Mouse (Mus musculus): Measurements from ENCODE around the gene Dhx33. TPM values are rescaled to one million over a fixed set of nuclear protein-coding genes. Genes with fewer than 3 reads are reported as not detected.

Dhx33 gene
- 18.3 TPM for polyA plus RNA-seq (2017; shearing (Covaris generic))

DNA sequence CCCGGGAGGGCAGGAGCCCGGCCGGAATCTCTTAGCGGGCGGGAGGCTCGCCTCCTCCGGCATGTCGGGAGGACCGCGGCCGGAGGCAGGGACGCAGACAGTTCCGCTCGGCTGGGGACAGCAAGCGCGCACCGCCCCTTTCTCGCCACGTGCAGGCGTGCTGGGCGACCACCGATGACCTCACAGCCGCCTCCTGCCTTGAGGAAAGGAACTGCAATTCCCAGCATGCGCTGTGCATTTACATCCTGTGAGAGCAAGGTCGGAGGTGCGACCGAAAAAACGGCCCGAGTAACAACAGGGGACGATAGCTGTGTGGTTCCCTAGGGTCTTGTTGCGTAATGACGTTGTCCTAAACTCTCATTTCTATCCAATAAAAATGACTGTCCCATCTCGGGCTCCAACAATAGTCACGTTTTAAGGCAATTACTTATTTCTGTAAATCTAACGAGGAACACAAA lies at the start of gene Dhx33:
Dhx33 (minus strand) TSS at position 122 of the 458 bp plus-strand sequence.

GRCm38 (mm10) chr11:71033163-71033761 lies 29.0 kb upstream of the Dhx33 start, which contains the start of gene 6330403K07Rik:
6330403K07Rik (minus strand) TSS chr11:71033513.

DNA sequence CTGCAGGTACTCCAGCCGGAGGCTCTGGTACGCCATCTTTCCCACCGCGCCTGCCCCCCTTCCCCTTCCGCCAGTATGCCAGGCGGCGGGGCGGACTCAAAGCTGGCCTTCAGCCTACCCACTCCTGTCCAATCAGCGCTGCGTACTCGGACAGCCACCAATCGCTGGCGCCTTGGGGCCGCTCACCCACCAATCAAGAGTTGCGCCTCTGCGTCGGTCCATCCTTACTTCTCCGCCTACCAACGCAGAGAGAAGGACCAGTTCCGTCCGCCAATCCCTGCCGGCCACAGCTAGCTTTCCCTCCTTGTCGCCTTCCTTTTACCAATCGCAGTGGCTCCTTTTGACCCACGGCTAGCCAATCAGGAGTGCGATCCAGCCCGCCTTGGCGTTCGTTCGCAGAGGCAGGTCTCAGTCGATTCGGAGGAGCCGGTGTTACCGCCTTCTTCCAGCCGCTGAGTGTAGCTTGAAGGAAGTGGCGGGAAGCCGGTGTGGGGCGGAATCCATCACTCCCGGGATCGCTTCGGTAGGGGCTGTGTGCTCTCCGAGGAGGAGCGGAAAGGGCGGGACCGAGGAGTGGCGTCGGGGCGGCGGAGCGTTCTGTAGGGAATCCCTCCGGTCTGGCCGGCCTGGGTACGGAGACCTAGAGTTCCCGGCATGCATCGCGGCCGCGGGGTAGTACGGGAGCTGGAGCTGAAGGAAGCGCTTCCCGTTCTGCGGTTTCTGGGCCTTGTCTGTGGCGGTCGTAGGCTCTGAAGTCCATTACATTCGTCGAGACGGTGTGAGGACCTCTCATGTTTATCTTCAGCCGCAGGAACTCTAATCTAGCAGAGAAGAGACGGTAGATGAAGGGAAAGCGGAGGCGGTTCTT lies 15.2 kb upstream of the Dhx33 start, which contains the start of the genes Mis12 and Derl2:
Mis12 (plus strand) TSS at position 411 of the 868 bp plus-strand sequence.
Derl2 (minus strand) TSS at position 641 of the 868 bp plus-strand sequence.

GRCm38 (mm10) chr11:70982557-70983228 lies 21.5 kb downstream of the Dhx33 start, which contains the start of gene C1qbp:
C1qbp (minus strand) TSS chr11:70983026.

GRCm38 (mm10) chr11:70969821-70970559 lies 34.2 kb downstream of the Dhx33 start, which contains the start of the genes Nup88 and Rpain:
Nup88 (minus strand) TSS chr11:70969973.
Rpain (plus strand) TSS chr11:70970213.

Other genes with a start within 250 kb of the Dhx33 start
- 4.5 TPM for gene Zfp3, start 240.2 kb downstream of the Dhx33 start, polyA plus RNA-seq (2017; shearing (Covaris generic))
- gene Scimp, start 191.9 kb downstream of the Dhx33 start, polyA plus RNA-seq (2017; shearing (Covaris generic)) = 0.37 TPM
- 74.0 TPM for gene Rabep1, start 159.7 kb downstream of the Dhx33 start, polyA plus RNA-seq (2017; shearing (Covaris generic))
- 93.9 TPM for gene Nup88, start 34.5 kb downstream of the Dhx33 start, polyA plus RNA-seq (2017; shearing (Covaris generic))
- gene Rpain, start 34.2 kb downstream of the Dhx33 start, polyA plus RNA-seq (2017; shearing (Covaris generic)) = 67.0 TPM
- 85.9 TPM for gene C1qbp, start 21.4 kb downstream of the Dhx33 start, polyA plus RNA-seq (2017; shearing (Covaris generic))
- gene Mis12, start 15.2 kb upstream of the Dhx33 start, polyA plus RNA-seq (2017; shearing (Covaris generic)) = 24.0 TPM
- gene Derl2, start 15.4 kb upstream of the Dhx33 start, polyA plus RNA-seq (2017; shearing (Covaris generic)) = 46.5 TPM
- 6.2 TPM for gene 6330403K07Rik, start 29.1 kb upstream of the Dhx33 start, polyA plus RNA-seq (2017; shearing (Covaris generic))
- gene Nlrp1a, start 140.3 kb upstream of the Dhx33 start, polyA plus RNA-seq (2017; shearing (Covaris generic)) = 0.10 TPM
- 1.8 TPM for gene Nlrp1b, start 226.3 kb upstream of the Dhx33 start, polyA plus RNA-seq (2017; shearing (Covaris generic))

Data from effector memory CD4-positive, alpha-beta T cell, adult 5 months (primary cell).